Mouse (Mus musculus): Measurements from ENCODE around the gene Shbg. TPM values are rescaled to one million over a fixed set of nuclear protein-coding genes. Genes with fewer than 3 reads are reported as not detected.
A peak's percentile ranks its signal among the peaks of the same experiment; 100 is the strongest.

Shbg gene
- polyA plus RNA-seq, 1 experiment = not detected

DNA sequence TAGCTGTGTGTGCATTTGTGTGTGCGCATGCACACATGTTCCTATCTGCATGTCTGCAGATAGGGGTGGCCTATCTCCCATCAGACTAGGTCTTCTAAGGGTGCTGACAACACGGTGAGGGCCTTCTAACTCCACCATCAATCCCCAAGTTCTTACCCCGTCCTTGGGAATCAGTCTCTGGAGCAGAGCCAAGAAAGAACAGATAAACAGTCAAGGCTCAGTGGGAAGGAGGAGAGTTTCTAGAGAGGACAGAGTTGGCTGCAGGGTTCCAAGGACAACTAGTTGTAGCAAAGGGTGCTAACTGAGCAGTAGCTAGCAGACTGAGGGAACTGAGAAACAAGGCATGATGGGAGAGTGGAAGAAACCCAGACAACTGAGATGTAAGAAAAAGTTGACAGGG is 15.9 kb downstream of the Shbg start:
- no peak for DNase-seq (ENCODE audit: low spot score)

DNA sequence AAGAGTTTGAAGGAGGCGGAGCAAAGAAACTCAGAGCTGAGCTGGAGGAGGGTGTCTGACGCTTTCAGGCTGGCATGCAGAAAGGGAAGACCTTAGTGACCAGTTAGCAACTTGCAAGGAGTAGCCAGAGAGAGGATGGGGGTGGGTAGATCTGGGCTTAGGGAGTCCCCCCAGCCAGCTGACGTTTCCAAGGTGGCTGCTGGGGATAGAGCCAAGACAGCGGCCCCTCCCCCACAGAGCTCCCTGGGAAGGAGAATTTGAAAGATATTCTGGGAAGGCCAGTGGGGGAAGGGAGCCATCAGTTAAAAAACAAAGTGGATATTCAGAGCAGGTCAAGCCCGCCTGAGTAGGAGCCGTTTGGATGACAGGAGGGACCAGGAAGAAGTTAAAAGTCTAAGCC is 17.6 kb downstream of the Shbg start:
- no peak for DNase-seq (ENCODE audit: low spot score)

- DNase-seq (ENCODE audit: low spot score) = no peak
Observed at GRCm38 (mm10) chr11:69599436-69599835, 18.3 kb downstream of the Shbg start.

- no peak for DNase-seq (ENCODE audit: low spot score)
Observed at GRCm38 (mm10) chr11:69594853-69595252, 22.9 kb downstream of the Shbg start.

DNA sequence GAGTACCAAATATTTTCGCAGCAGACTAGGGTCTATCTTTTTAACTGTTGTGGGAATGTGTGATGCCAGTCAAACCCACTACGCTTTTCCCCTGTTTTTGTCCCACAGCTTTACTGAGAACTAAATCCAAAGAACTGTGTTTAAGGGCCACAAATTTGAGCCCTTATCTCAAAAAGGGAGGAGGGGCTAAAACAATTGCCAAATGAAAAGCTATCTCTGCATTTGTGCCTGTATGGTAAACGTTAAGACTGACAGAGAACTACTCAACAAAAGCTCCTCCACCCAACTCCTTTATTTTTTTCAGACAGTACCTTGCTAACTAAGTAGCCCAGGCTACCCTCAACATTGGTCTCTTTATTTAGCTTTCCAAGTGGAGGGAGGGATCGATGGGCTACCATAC is 24.9 kb downstream of the Shbg start:
- DNase-seq (ENCODE audit: low spot score) = no peak

- no peak for DNase-seq (ENCODE audit: low spot score)
Observed at GRCm38 (mm10) chr11:69591899-69592637, 25.6 kb downstream of the Shbg start.

- DNase-seq (ENCODE audit: low spot score) = no peak
Observed at GRCm38 (mm10) chr11:69591424-69591823, 26.3 kb downstream of the Shbg start.

DNA sequence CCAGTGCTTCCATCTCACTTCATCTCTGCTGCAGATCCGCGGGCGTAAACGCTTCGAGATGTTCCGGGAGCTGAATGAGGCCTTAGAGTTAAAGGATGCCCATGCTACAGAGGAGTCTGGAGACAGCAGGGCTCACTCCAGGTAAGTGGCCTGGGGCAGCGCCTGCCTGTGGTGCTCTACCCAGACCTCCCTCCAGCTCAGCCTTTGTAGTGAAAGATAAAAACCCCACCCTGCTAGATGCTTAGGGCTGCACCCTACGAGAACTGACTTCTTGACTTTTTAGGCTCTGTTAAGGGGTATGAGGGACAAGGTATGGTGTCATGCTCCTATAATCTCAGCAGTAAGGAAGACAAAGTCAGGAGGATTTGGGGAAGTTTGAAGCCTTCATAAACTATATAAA is 27.1 kb downstream of the Shbg start:
- no peak for DNase-seq (ENCODE audit: low spot score)

- no peak for DNase-seq (ENCODE audit: low spot score)
Observed at GRCm38 (mm10) chr11:69589207-69589834, 28.4 kb downstream of the Shbg start.

GRCm38 (mm10) chr11:69585718-69586325 is 31.9 kb downstream of the Shbg start:
- no peak for DNase-seq (ENCODE audit: low spot score)

- no peak for DNase-seq (ENCODE audit: low spot score)
Observed at GRCm38 (mm10) chr11:69584937-69585336, 32.8 kb downstream of the Shbg start.

DNA sequence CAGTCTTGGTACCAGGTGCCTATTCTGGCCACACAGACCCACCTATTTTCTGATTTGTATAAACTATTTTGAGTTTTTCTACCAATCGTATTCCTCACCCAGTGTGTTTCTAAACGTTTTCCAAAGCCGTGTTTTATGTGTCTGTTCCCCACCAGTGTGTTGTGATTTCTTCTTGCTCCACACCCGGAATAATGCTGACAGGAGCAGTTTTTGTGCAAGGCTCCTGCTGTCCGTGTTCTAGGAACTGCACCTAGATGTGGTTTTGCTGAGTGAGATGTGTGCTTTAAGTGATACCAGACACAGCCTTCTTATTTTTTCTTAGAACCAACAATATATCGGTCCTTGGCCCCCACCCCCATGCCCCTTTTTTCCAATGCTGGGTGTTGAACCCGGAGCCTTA is 33.7 kb downstream of the Shbg start:
- DNase-seq (ENCODE audit: low spot score) = no peak

DNA sequence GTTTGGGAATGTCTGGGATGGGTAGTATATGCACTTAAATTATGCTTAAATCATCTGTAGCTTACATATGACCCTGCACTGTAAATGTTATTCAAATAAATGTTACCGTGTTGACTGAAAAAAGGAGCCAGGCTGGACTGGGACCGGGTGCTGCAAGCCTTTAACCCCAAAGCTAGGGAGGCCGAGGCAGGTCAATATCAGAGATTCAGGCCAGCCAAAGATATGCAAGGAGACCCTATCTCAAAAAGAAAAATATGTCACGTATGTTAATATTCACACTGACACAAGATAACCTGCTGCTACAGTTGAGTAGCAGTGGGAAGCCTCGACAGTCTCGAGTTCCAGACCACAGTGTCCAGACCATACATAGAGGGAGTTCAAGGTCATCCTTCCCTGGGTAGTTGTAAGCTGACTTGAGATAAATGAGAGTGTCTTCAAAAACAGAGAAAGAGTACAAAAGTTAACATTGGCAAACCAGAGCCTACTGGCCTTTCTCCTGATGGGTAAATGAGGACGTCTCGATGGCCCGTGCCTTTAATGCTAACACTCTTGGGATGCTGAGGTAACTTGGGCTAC is 35.4 kb downstream of the Shbg start:
- no peak for DNase-seq (ENCODE audit: low spot score)

GRCm38 (mm10) chr11:69581814-69582213 is 35.9 kb downstream of the Shbg start:
- DNase-seq (ENCODE audit: low spot score) = no peak

DNA sequence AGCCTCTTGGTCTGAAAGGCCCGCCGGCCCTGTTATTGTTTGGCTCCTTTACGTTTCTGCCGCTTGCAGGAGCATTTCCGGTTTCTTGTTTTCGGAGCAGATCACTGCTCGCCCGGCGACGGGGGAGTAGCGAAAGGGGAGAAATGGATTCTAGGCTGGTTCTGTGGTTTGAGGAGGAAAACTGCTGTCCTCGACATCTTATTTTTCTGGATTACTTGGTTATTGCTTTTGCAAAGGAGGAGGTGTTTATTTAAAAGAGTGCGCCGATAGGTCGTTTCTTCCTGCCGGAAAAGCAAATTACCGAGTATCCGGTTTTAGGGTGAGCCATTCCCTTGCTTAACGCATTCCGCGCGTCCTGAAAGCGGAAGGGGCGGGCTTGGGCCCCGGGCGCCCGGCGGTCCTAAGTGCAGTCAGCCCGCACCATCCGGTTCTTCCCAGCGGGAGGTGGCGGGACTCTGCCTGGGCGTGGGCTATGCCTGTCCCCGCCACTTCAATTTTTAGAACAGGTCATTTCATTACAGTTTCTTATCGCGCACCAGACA is 36.5 kb downstream of the Shbg start:
- peak; percentile 73 for DNase-seq (ENCODE audit: low spot score)

GRCm38 (mm10) chr11:69580572-69581146 is 37.0 kb downstream of the Shbg start:
- no peak for DNase-seq (ENCODE audit: low spot score)

- peak; percentile 70 for DNase-seq (ENCODE audit: low spot score)
Observed at GRCm38 (mm10) chr11:69580091-69580514, 37.6 kb downstream of the Shbg start, which contains the start of the genes Wrap53 and Trp53. TSS of gene Wrap53 (minus strand) at chr11:69580255. TSS of gene Trp53 (plus strand) at chr11:69580359.

- DNase-seq (ENCODE audit: low spot score) = peak; percentile 96
Observed at GRCm38 (mm10) chr11:69579128-69580017, 38.3 kb downstream of the Shbg start.

DNA sequence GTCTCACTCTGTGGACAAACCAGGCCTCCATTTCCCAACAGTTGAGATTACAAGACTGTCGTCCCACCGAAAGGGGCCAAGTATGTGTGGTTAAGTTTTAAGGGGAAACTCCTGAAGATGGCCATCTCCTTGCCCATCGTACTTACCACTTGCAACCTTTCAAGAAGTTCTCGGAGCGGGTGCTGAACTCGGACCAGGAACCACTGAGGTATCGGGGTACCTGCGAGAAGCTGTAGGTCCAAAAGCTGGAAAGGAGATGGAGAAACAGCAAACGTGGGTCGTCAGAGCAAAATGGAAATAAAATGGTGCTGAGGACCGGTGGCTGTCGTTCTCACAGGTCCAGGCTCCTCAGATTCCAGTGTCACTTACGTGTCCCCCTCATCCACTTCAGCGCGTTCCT is 39.4 kb downstream of the Shbg start:
- no peak for DNase-seq (ENCODE audit: low spot score)

- DNase-seq (ENCODE audit: low spot score) = no peak
Observed at GRCm38 (mm10) chr11:69576307-69576706, 41.4 kb downstream of the Shbg start.

- no peak for DNase-seq (ENCODE audit: low spot score)
Observed at GRCm38 (mm10) chr11:69575220-69575619, 42.5 kb downstream of the Shbg start.

Data from urinary bladder, adult 2 months (tissue).